Mouse (Mus musculus) C2C12 (cell line): ENCODE measurements around the gene Mrpl54. TPM values are rescaled to one million over a fixed set of nuclear protein-coding genes. Genes with fewer than 3 reads are reported as not detected.
A peak's percentile ranks its signal among the peaks of the same experiment; 100 is the strongest.

Experiments used
- H3K27me3 ChIP-seq: one replicate; pipeline ENCODE4 v1.6.1; 2011; ENCODE audit not compliant: control insufficient read depth, insufficient read depth, insufficient read length
- H3K36me3 ChIP-seq: one replicate; pipeline ENCODE4 v1.6.1; 2011; ENCODE audit not compliant: control insufficient read depth, insufficient read depth
- H3K4me3 ChIP-seq: one replicate; pipeline ENCODE4 v1.5.1; 2011; ENCODE audit warnings: mild to moderate bottlenecking, control low read depth; ENCODE audit not compliant: poor library complexity, insufficient read depth, severe bottlenecking
- H3K79me2 ChIP-seq: one replicate; pipeline ENCODE4 v1.6.1; 2011; ENCODE audit not compliant: control insufficient read depth, insufficient read depth
- H3K79me3 ChIP-seq: one replicate; pipeline ENCODE4 v1.6.1; 2011; ENCODE audit warnings: low read depth, control low read depth
- H3ac ChIP-seq: one replicate; pipeline ENCODE3; 2011; ENCODE audit warnings: low read depth; ENCODE audit not compliant: control insufficient read depth, insufficient read length
- CEBPB ChIP-seq: IDR thresholded peaks from one replicate; pipeline ENCODE4 v1.6.1; 2011; ENCODE audit warnings: low read depth, mild to moderate bottlenecking, control low read depth, moderate library complexity
- CTCF ChIP-seq: IDR thresholded peaks from one replicate; pipeline ENCODE4 v1.5.1; 2011; ENCODE audit not compliant: control insufficient read depth, insufficient read depth, insufficient read length
- FOSL1 ChIP-seq: IDR thresholded peaks from one replicate; pipeline ENCODE4 v1.8.0; 2011; ENCODE audit warnings: mild to moderate bottlenecking, low read length; ENCODE audit not compliant: poor library complexity, insufficient read depth, severe bottlenecking
- MAX ChIP-seq: IDR thresholded peaks from one replicate; pipeline ENCODE4 v1.6.1; 2011; ENCODE audit warnings: mild to moderate bottlenecking, control low read depth
- MYOD1 ChIP-seq: IDR thresholded peaks from one replicate; pipeline ENCODE4 v1.6.1; 2011; ENCODE audit warnings: low read depth; ENCODE audit not compliant: control insufficient read depth, insufficient read length
- MYOG ChIP-seq: IDR thresholded peaks from one replicate; pipeline ENCODE4 v1.6.1; 2011; ENCODE audit not compliant: control insufficient read depth, insufficient read length; ENCODE audit errors: extremely low read depth
- USF1 ChIP-seq: IDR thresholded peaks from one replicate; pipeline ENCODE4 v1.6.1; 2011; ENCODE audit warnings: low read depth, mild to moderate bottlenecking, control low read depth, moderate library complexity
- long read RNA-seq, 2 experiments: library from polyadenylated mRNA; unstranded; transcript quantifications; one replicate each; pipeline ENCODE4 v2.0.0; 2019 to 2020
- polyA plus RNA-seq: library from polyadenylated mRNA; unstranded; fragments of >200 nt; fragmentation: generic; extraction: Trizol; gene quantifications from one replicate; pipeline ENCODE4 v1.2.1, GENCODE M21; 2012; ENCODE audit warnings: missing spikeins

Gene Mrpl54
- 174 TPM for polyA plus RNA-seq
- long read RNA-seq, experiment 1, transcript Mrpl54-201 (3 exons, 604 nt): major isoform, 110 of 123 reads
- long read RNA-seq, experiment 1, partial matches to known transcripts: 11 of 123 reads
- long read RNA-seq, experiment 1, other reads (novel, unspliced or antisense): 2 of 123 reads
- long read RNA-seq, experiment 2, transcript Mrpl54-201 (3 exons, 604 nt): major isoform, 21 of 23 reads
- long read RNA-seq, experiment 2, partial matches to known transcripts: 0 of 23 reads
- long read RNA-seq, experiment 2, other reads (novel, unspliced or antisense): 2 of 23 reads

GRCm38 (mm10) chr10:81266211-81267105, at the start of gene Mrpl54, which contains the start of gene Apba3:
Gene Mrpl54, minus strand, starts transcription at chr10:81266934.
Gene Apba3, plus strand, starts transcription at chr10:81266960.
- H3K36me3 ChIP-seq: peaks cover 32% of the 10 kb centered on the region
- peaks cover 41% of the 10 kb centered on the region for H3K79me2 ChIP-seq
- H3K27me3 ChIP-seq: no peaks in the 10 kb centered on the region
- TF ChIP-seq CEBPB (peak; percentile 24), MAX (peak; percentile 96), FOSL1 (no peak), MYOD1 (no peak), USF1 (no peak)
- H3K79me3 ChIP-seq: peaks cover 13% of the 10 kb centered on the region
- peak within 1 kb of the TSS; percentile 48 for H3K4me3 ChIP-seq
- peak within 1 kb of the TSS; percentile 55 for H3ac ChIP-seq

- Histone ChIP-seq H3K79me2 (no peaks in the 10 kb centered on the region), H3K36me3 (peaks cover 31% of the 10 kb centered on the region), H3K27me3 (no peaks in the 10 kb centered on the region), H3K79me3 (no peaks in the 10 kb centered on the region), H3K4me3 (no peak overlapping the region), H3ac (no peak overlapping the region)
- TF ChIP-seq USF1 (no peak), MAX (no peak), CTCF (no peak), MYOD1 (no peak), CEBPB (no peak), FOSL1 (no peak), MYOG (no peak)
Observed at GRCm38 (mm10) chr10:81315587-81315986, 48.9 kb upstream of the Mrpl54 start.

- H3K79me3 ChIP-seq: no peaks in the 10 kb centered on the region
- no peak overlapping the region for H3K4me3 ChIP-seq
- H3K27me3 ChIP-seq: no peaks in the 10 kb centered on the region
- H3ac ChIP-seq: no peak overlapping the region
- TF ChIP-seq MYOD1: no peak
- peak; percentile 70 for TF ChIP-seq USF1
- no peak for TF ChIP-seq FOSL1
- TF ChIP-seq CEBPB: no peak
- peaks cover 35% of the 10 kb centered on the region for H3K36me3 ChIP-seq
- H3K79me2 ChIP-seq: no peaks in the 10 kb centered on the region
Observed at GRCm38 (mm10) chr10:81314201-81314600, 47.5 kb upstream of the Mrpl54 start.

GRCm38 (mm10) chr10:81313581-81313980, 46.8 kb upstream of the Mrpl54 start:
- Histone ChIP-seq H3K79me3 (no peaks in the 10 kb centered on the region), H3ac (no peak overlapping the region), H3K36me3 (peaks cover 39% of the 10 kb centered on the region), H3K4me3 (no peak overlapping the region), H3K79me2 (no peaks in the 10 kb centered on the region), H3K27me3 (no peaks in the 10 kb centered on the region)
- no peak for TF ChIP-seq CTCF
- no peak for TF ChIP-seq MYOG
- no peak for TF ChIP-seq MYOD1
- TF ChIP-seq CEBPB: no peak
- no peak for TF ChIP-seq FOSL1
- TF ChIP-seq USF1: no peak
- no peak for TF ChIP-seq MAX

GRCm38 (mm10) chr10:81309571-81309970, 42.8 kb upstream of the Mrpl54 start:
- TF ChIP-seq CTCF (no peak), MYOG (no peak), CEBPB (no peak), MAX (no peak), MYOD1 (no peak)
- H3K36me3 ChIP-seq: peaks cover 37% of the 10 kb centered on the region

More at GRCm38 (mm10) chr10:81309571-81309970, 42.8 kb upstream of the Mrpl54 start:
- H3ac ChIP-seq: no peak overlapping the region
- H3K4me3 ChIP-seq: no peak overlapping the region
- H3K27me3 ChIP-seq: no peaks in the 10 kb centered on the region
- H3K79me3 ChIP-seq: no peaks in the 10 kb centered on the region
- peaks cover 4% of the 10 kb centered on the region for H3K79me2 ChIP-seq
